Mouse (Mus musculus) CH12.LX (cell line): Measurements from ENCODE around the gene 9130409I23Rik.

Source experiments
- CTCF ChIP-seq, 2 experiments: IDR thresholded peaks in 1 of 2; conservative IDR thresholded peaks in 1 of 2; 2 replicates each; pipeline ENCODE4 v1.5.1; 2011 to 2012; ENCODE audit warnings: low read depth in 2 of 2, low read length in 2 of 2, improper control_type of control experiment in 1 of 2, inconsistent platforms in 1 of 2, mild to moderate bottlenecking in 1 of 2, moderate library complexity in 1 of 2
- E2F4 ChIP-seq: IDR thresholded peaks from 2 replicates; pipeline ENCODE4 v1.6.1; 2011; ENCODE audit warnings: low read depth, low read length, improper control_type of control experiment; ENCODE audit not compliant: insufficient replicate concordance
- ELF1 ChIP-seq: IDR thresholded peaks from 2 replicates; pipeline ENCODE4 v1.6.1; 2014; ENCODE audit warnings: low read depth, mild to moderate bottlenecking, inconsistent platforms, low read length, improper control_type of control experiment
- GABPA ChIP-seq: IDR thresholded peaks from 2 replicates; pipeline ENCODE4 v1.6.1; 2012; ENCODE audit warnings: low read depth, low read length, improper control_type of control experiment, inconsistent platforms; ENCODE audit not compliant: insufficient replicate concordance
- HCFC1 ChIP-seq: IDR thresholded peaks from 2 replicates; pipeline ENCODE4 v1.6.1; 2012; ENCODE audit warnings: low read depth, mild to moderate bottlenecking, inconsistent platforms, low read length, improper control_type of control experiment
- IRF4 ChIP-seq: IDR thresholded peaks from 2 replicates; pipeline ENCODE4 v1.6.1; 2014; ENCODE audit warnings: low read depth, mild to moderate bottlenecking, inconsistent platforms, low read length, improper control_type of control experiment
- MAX ChIP-seq: IDR thresholded peaks from 2 replicates; pipeline ENCODE4 v1.6.1; 2011; ENCODE audit warnings: low read length, improper control_type of control experiment
- POLR2A ChIP-seq: IDR thresholded peaks from 2 replicates; pipeline ENCODE4 v1.6.1; 2011; ENCODE audit warnings: low read depth, mild to moderate bottlenecking, improper control_type of control experiment, low read length
- POLR2AphosphoS2 ChIP-seq: IDR thresholded peaks from 2 replicates; pipeline ENCODE4 v1.6.1; 2011; ENCODE audit warnings: low read depth, low read length, improper control_type of control experiment
- SMC3 ChIP-seq: IDR thresholded peaks from 2 replicates; pipeline ENCODE4 v1.6.1; 2011; ENCODE audit warnings: low read depth, low read length, improper control_type of control experiment

GRCm38 (mm10) chr1:181063991-181064390, 13.0 kb downstream of the 9130409I23Rik start:
- TF ChIP-seq CTCF (conservative IDR thresholded peaks at IDR 0.05 in 1 of 2, IDR thresholded peaks at IDR 0.05 in 1 of 2; ENCODE audit: low read depth in 2 of 2, low read length in 2 of 2) = no peak
- no peak for TF ChIP-seq POLR2A
- no peak for TF ChIP-seq GABPA
- TF ChIP-seq POLR2AphosphoS2 = no peak
- TF ChIP-seq SMC3 = no peak
- no peak for TF ChIP-seq E2F4
- no peak for TF ChIP-seq ELF1
- TF ChIP-seq HCFC1 = no peak
- TF ChIP-seq MAX = no peak
- TF ChIP-seq IRF4 = no peak
